Mouse (Mus musculus): ENCODE results near the gene Ddx39b. TPM values are rescaled to one million over a fixed set of nuclear protein-coding genes. Genes with fewer than 3 reads are reported as not detected.

Ddx39b gene
- polyA plus RNA-seq, 1 experiment: 304 TPM

DNA sequence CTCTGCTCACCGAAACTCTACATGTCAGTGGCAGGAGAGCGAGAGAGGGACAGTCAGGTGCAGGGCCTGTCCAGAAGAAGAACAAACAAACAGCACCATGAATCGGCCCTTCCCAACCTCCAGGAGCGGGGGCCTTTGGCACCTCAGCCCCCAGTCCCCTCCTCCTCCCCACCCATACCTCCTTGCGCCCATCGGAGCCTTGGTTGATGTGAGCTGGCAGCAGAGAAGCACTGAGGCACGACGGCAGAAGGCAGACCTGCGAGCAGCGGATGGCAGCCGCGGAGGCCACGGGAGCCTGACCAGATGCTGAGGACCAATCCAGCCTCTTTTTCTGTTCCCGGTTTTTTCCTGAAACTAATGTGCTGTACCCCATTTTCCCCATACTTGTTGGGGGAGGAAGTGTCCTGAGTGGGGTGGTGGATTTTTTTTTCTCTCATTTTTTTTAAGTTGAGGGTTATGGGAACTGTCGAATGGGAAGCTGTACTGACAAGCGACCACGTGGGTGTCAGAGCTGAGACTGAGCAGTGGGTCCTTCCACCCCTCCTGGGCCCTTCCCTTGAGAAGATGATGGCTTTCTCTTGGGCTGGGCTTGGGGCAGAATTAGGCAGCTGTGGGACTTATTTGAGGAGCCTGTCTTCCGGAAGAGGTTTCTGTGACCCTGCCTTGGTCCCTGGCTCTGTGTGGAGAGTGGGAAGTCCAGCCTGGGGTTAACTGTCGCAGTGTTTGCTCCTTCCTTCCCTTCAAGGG, 8.1 kb downstream of the Ddx39b start:
- Histone ChIP-seq H3K4me3 (replicated peaks; ENCODE audit: extremely low read depth, low read depth, low read length) (no peak overlapping the region), H3K4me1 (ENCODE audit: control insufficient read depth, insufficient read depth, low read length) (no peaks in the 10 kb centered on the region)
- 80% methylated on average over 19 of the region's 19 CpGs for WGBS
- TF ChIP-seq CTCF (IDR thresholded peaks at IDR 0.05; ENCODE audit: insufficient read depth, low read length) (no peak), POLR2A (IDR thresholded peaks at IDR 0.05; ENCODE audit: borderline replicate concordance, extremely low read depth, low read depth, low read length) (0 out of 2 replicates have a peak, but pooled peaks have one; percentile 8)
- DNase-seq: no peak

DNA sequence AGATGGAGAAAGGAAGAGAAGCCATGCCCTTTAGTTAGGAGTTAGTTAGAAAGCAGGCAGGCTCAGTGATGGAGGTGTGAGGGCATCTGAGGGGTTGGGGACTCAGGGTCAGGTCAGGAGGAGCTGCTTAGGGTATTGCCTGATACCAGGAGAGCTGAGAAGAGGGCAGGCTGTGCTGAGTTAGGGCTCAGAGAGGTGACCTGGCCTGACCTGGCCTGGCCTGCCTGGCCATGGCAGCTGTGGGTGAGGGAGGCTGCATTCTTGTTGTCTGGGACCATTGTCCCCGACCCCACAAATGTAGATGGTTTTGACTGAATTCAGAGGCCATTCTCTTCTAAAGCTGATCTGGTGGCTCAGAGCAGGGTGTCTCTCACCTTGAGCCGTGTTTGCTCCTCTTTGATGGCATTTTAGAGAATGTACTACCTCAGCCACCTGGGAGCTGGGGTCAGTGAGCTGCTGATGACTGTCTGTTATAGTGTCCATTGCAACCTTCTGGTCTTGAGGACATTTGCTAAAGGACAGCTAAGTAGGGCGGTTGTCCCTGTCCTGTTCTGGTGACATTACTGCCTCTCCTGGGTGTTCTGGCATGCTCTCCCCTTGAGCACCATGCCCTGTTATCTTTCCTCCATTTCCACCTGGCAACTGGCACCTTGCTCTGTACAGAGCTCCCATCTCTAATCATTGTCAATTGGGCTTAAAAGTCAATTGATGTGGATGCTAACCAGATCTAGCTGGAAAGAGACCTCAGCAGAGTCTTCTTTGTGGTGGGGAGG, 9.0 kb downstream of the Ddx39b start:
- no peak overlapping the region for H3K4me3 ChIP-seq (replicated peaks; ENCODE audit: extremely low read depth, low read depth, low read length)
- 80% methylated on average over 3 of the region's 3 CpGs for WGBS
- no peak for DNase-seq
- TF ChIP-seq POLR2A (IDR thresholded peaks at IDR 0.05; ENCODE audit: borderline replicate concordance, extremely low read depth, low read depth, low read length): no peak
- TF ChIP-seq CTCF (IDR thresholded peaks at IDR 0.05; ENCODE audit: insufficient read depth, low read length): no peak
- no peaks in the 10 kb centered on the region for H3K4me1 ChIP-seq (ENCODE audit: control insufficient read depth, insufficient read depth, low read length)

DNA sequence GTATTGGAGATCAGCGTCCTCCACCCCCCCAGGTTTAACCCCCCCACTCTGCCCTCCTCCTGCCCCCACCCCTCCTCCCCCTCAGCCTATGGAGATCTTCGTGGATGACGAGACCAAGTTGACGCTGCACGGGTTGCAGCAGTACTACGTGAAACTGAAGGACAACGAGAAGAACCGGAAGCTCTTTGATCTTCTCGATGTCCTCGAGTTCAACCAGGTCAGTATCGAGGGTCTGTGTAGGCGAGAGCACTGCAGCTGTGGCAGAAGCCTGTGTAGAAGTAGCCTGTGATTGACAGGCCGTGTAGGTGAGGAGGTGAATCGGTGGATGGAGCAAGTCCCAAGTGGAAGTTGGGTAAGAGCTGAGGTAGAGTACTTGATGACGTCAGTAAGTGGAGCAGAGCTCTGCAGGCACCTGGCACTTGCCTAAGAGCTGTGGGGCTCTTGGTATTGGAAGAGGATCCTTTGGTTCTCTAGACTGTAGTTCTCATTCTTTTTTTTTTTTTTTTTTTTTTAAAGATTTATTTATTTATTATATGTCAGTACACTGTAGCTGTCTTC, 9.7 kb downstream of the Ddx39b start:
- no peaks in the 10 kb centered on the region for H3K4me1 ChIP-seq (ENCODE audit: control insufficient read depth, insufficient read depth, low read length)
- peak; percentile 63 for DNase-seq
- WGBS: 64% methylated on average over 15 of the region's 15 CpGs
- H3K4me3 ChIP-seq (replicated peaks; ENCODE audit: extremely low read depth, low read depth, low read length): no peak overlapping the region
- TF ChIP-seq POLR2A (IDR thresholded peaks at IDR 0.05; ENCODE audit: borderline replicate concordance, extremely low read depth, low read depth, low read length) (no peak; the same call in 1 of the 2 replicates), CTCF (IDR thresholded peaks at IDR 0.05; ENCODE audit: insufficient read depth, low read length) (no peak)

DNA sequence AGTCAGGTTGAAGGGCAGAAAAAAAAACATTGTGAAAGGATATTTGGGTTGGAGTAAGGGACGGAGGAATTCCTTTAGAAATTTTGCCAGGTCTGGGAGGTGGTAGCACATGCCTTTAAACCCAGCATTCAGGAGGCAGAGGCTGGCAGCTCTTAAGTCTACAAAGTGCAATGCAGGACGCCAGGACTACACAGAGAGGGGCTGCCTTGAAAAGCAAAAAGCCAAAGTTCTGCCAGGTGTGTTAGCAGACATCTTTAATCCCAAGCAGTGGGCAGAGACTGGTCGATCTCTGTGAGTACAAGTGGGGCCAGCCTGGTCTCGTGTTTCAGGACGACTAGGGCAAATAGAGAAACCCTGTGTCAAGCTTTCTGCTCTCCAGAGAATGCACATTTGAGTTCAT, 10.4 kb downstream of the Ddx39b start:
- no peak for DNase-seq
- H3K4me3 ChIP-seq (replicated peaks; ENCODE audit: extremely low read depth, low read depth, low read length): no peak overlapping the region
- H3K4me1 ChIP-seq (ENCODE audit: control insufficient read depth, insufficient read depth, low read length): no peaks in the 10 kb centered on the region
- TF ChIP-seq CTCF (IDR thresholded peaks at IDR 0.05; ENCODE audit: insufficient read depth, low read length): no peak
- TF ChIP-seq POLR2A (IDR thresholded peaks at IDR 0.05; ENCODE audit: borderline replicate concordance, extremely low read depth, low read depth, low read length): no peak
- 66% methylated on average over 5 of the region's 5 CpGs for WGBS

DNA sequence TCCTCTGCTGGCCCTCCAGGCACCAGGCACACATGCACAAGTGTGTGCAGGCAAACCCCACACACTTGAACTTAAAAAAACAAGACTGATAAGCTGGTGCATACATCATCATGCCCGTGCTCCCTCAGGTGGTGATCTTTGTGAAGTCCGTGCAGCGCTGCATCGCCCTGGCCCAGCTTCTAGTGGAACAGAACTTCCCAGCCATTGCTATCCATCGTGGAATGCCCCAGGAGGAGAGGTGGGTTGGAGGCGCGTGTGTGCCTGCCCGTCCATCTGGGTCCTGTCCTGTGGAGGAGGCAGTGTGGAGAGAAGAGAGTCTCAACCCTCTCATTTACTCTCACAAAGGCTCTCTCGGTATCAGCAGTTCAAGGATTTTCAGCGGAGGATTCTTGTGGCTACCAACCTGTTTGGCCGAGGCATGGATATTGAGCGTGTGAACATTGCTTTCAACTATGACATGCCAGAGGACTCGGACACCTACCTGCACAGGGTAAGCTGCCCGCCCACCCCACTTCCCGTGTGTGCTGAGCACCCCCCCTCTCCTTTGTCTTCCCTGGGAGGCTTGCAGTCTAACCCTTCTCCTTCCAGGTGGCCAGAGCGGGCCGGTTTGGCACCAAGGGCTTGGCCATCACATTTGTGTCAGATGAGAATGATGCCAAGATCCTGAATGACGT, 11.2 kb downstream of the Ddx39b start:
- H3K4me1 ChIP-seq (ENCODE audit: control insufficient read depth, insufficient read depth, low read length): peaks cover 1% of the 10 kb centered on the region
- DNase-seq: no peak
- 72% methylated on average over 18 of the region's 18 CpGs for WGBS
- TF ChIP-seq POLR2A (IDR thresholded peaks at IDR 0.05; ENCODE audit: borderline replicate concordance, extremely low read depth, low read depth, low read length) (0 out of 2 replicates have a peak, but pooled peaks have one; percentile 1), CTCF (IDR thresholded peaks at IDR 0.05; ENCODE audit: insufficient read depth, low read length) (no peak)
- no peak overlapping the region for H3K4me3 ChIP-seq (replicated peaks; ENCODE audit: extremely low read depth, low read depth, low read length)

DNA sequence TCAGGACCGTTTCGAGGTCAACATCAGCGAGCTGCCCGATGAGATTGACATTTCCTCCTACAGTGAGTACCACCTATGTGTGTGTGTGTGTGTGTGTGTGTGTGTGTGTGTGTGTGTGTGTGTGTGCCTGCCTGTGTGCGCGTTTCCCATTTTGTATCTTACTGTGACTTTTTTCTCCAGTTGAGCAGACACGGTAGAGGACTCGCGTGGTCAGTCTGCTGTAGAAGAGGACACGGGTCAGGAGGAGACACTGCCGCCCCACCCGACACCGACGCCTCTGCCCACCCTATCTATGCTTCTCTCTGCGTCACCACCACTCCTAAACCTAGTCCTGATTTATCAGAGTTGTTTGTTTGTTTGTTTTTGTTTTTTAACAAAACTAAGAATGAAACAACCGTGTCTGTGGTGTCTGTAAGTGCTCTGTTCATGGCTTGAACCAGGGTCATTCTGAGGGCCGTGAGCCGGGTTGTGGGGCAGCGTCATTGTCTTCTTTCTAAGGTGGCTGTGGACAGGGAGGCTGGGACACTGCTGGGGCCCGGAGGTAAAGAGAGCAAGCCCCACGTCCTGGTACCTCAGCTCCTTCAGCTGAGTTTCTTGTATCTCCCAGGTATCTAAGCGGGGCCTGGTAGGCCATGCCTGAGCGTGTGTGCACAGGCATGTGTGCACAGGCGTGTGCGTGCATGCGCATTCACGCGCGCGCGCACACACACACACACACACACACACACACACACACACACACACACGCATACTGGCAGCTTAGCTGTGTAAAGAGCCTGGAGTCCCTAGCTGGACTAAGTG, 11.9 kb downstream of the Ddx39b start:
- no peak overlapping the region for H3K4me3 ChIP-seq (replicated peaks; ENCODE audit: extremely low read depth, low read depth, low read length)
- peaks cover 3% of the 10 kb centered on the region for H3K4me1 ChIP-seq (ENCODE audit: control insufficient read depth, insufficient read depth, low read length)
- TF ChIP-seq POLR2A (IDR thresholded peaks at IDR 0.05; ENCODE audit: borderline replicate concordance, extremely low read depth, low read depth, low read length) (no peak), CTCF (IDR thresholded peaks at IDR 0.05; ENCODE audit: insufficient read depth, low read length) (no peak)
- DNase-seq: no peak
- 80% methylated on average over 32 of the region's 32 CpGs for WGBS

DNA sequence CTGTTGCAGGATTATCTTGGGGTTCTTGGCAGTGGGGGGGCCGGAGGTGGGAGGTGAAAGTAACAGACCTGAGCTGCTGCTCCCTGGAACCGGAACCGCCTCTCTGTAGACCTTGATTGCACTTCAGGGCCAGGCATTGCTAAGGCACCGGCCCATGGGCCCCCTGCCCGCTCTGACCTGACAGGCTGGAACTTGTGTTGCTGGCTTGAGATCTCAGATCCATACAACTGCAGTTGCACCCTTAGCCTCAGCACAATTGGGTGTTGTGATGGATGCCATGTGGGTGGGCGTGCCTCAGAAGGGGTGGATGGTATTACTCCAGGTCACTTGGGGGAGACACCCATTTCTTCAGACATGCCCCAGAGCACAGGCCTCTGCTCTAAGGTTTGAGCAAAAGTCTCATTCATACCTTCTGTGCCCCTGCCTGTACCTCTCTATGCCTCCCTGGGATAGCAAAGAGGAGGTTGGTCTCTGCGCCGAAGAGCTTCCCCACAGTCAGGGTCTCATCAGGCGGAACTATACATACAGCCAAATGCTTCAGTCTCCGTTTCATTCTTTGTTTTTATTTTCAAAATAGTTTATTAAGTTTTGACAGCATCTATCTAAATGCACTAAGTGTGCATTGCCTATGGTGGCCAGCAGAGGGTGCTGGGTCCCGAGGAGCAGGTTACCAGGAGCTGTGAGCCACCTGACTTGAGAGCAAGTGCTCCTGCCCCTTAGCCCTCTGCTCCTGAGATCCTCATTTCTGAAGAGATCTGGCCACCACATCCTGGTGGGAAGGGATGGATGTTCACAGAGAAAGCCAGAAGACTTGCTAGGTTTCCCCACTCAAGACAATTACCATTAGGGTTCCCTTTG, 12.9 kb downstream of the Ddx39b start:
- 52% methylated on average over 11 of the region's 11 CpGs for WGBS
- Histone ChIP-seq H3K4me1 (ENCODE audit: control insufficient read depth, insufficient read depth, low read length) (peaks cover 5% of the 10 kb centered on the region), H3K4me3 (replicated peaks; ENCODE audit: extremely low read depth, low read depth, low read length) (no peak overlapping the region)
- peak; percentile 68 for DNase-seq
- TF ChIP-seq CTCF (IDR thresholded peaks at IDR 0.05; ENCODE audit: insufficient read depth, low read length) (peak; percentile 91), POLR2A (IDR thresholded peaks at IDR 0.05; ENCODE audit: borderline replicate concordance, extremely low read depth, low read depth, low read length) (no peak)

DNA sequence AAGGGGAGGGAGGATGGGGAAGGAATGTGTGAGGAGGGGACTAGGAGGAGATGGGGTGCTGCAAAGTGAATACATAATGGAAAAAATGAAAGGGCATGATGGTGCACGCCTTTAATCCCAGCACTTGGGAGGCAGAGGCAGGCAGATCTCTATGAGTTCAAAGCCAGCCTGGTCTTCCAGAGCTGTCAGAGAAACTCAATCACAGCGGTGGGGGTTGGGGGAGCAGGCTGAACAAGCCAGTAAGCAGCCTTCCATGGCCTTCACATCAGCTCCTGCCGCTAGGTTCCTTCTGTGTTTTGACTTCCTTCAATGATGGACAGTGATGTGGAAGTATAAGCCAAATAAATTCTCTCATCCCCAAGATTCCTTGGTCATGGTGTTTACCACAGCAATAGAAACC, 13.8 kb downstream of the Ddx39b start:
- H3K4me1 ChIP-seq (ENCODE audit: control insufficient read depth, insufficient read depth, low read length): peaks cover 8% of the 10 kb centered on the region
- H3K4me3 ChIP-seq (replicated peaks; ENCODE audit: extremely low read depth, low read depth, low read length): no peak overlapping the region
- TF ChIP-seq CTCF (IDR thresholded peaks at IDR 0.05; ENCODE audit: insufficient read depth, low read length) (no peak), POLR2A (IDR thresholded peaks at IDR 0.05; ENCODE audit: borderline replicate concordance, extremely low read depth, low read depth, low read length) (no peak)
- 63% methylated on average over 3 of the region's 3 CpGs for WGBS
- no peak for DNase-seq
